Mouse (Mus musculus): ENCODE data around the gene Mindy4.

The Mindy4 gene

DNA sequence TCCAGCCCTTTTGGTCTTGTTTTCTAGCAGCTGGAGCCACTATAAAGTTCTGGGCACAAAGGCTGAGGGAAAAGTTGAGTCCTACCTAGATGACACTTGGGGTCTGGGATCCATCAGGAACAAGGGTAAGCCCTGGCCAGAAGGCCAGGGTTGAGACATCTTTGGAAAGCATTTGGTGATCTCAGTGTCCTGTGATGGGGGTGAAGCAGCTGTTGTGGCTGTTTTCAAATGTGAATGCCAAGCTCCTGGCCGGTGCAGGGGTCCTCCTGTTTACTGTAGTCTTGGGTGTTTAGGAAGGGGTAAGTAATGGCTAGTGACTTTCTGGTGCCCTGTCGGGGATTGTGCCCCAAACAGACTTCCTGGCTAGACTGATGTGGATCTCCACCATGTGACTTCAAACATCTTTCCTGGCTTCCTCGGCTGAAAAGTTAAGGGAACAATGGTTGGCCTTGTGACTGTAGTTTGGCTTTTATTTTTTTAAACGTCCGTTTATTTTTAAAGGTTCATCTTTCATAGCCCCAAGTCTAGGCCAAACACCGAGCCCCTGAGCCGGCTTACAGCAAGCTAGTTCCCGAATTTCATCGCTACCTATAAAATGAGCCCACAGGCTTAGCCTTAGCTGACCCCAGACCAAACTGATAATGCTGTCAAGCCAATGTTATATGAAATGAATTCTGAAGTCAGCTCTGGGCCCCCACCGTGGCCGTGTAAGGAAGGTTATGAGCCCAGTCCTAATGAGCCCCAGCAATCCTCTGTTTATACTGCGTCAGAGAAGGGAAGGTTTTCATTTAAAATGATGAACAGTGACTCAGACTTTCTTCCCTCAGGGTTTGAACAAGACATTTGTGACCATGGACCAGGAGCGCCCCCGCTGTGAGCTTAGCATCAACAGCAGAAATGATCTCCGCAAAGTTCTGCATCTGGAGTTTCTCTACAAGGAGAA lies 7.5 kb downstream of the Mindy4 start:
- peak; percentile 97 for DNase-seq

DNA sequence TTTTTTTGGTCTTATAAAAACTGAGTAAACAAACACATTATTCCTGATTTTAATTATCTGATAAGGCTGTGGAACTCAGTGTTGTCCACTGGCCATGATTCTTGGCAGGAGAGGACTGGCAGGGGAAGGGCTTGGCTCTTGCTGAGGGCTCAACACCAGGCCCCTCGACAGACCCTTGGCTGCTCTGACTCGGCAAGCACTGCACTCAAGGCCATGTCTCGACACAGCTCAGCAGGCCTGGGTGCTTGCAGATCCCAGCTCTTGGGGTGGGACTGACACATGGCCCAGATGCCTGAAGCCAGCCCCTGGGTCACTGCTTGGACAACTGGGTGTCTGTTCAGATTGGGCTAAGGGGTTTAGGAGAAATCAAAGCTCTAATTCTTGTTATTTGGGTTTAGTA lies 11.4 kb downstream of the Mindy4 start:
- peak; percentile 98 for DNase-seq

DNA sequence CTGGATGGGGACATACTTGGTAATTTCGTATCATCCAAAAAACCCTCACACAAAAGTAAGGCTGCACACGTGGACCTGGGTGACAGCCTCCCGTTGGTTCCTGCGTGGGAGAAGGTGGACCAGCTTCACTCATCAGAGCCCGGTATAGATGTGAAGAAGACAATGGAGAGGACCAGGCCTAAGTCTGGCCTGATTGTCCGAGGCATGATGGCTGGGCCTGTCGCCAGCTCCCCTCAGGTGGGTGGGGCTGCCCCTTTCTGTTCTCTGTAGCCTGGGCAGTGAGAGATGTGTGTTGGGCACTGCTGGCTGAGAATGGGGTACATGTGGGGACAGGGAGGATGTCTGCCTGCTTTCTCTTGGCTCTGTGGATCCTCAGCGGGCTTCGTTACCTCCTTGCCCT lies 15.0 kb downstream of the Mindy4 start:
- peak; percentile 85 for DNase-seq

DNA sequence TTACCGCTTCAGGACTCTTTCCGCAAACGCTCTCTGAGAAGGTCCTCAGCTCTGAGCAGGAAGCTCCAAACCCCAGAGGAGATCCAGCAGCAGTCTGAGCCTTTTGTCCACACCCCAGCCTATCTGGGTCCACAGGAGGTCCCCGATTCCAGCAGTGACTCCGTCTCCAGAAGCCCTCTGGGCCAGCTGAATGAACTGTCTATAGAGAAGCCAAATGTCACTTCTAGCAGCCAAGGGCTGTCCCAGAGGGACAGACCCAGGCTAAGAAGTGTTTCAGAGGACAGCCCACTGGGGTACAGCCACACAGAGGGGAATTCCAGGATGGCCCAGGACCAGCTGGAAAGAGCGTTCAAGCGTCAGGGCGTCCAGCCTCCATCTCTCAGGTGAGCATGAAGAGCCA lies 20.8 kb downstream of the Mindy4 start:
- peak; percentile 97 for DNase-seq

DNA sequence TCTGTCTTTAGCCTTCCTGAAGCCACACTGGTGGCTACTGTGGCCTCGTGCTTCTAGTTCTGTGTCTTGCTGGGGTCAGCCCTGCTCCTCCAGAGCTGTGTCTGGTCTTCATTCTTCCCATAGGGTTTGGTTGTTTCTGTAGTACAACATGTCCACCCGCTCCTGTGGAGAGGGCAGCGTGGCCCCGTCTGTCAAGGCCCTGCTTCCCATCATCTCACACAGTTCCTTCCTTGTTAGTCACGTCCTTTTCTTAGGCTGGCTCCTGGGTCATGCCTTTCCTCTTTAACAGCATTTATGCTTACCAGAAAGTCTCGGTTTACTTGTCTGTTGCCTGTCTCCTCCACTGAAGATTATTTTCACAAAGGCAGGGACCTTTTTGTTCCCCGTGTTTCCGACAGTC lies 26.9 kb downstream of the Mindy4 start:
- DNase-seq: peak; percentile 43

DNA sequence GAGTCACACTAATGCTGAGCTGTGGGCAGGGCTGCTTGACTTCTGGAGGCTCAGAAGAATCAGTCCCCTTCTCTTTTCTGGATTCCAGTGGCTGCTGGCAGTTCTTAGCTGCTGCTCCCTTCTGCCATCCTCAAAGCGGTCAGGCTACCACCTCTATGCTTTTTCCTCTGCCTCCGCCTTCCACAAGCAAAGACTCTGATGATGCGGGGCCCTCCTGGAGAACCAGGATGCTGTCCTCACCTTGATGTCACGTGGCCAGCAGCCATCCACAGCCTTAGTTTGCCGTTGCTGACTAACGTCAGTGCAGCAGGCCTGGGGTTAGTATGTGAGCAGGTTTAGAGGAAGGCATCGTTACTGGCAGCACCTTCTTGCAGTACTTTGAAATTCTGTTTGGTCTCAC lies 28.9 kb downstream of the Mindy4 start:
- peak; percentile 90 for DNase-seq

DNA sequence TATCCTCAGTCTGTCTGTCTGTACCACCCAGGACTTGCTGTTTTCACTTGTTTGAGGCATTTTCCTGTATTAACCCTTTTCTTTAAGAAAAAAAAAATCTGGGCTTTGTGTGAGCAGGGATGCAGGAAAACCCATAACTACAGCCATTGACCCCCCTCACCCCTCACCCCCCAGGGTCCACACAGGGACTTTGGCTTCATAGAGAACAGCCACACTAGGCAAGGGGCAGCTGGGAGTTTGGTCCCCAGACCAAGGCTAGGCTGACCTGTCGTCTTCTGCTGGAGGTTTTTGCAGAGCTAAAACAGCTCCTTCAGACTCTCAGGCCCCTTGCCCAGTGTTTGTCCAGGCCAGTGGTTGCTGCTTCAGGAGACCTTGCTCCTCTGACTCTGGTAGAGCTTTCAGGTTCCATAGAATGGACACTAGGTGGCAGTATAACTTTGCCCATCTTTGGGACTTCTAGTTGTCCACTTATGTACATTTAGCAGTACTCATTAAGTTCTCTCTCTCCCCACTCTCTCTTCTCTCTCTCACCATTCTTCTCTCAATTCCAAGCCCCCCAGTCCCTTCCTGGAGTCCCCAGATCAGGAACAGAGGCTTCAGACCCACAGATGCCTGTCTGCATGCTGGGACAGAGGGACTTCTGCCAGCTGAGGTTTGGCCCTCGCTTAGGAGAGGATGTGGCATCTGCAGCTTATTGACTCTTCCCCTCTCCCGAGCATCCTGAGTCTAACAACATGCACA lies 29.5 kb downstream of the Mindy4 start:
- peak; percentile 91 for DNase-seq

DNA sequence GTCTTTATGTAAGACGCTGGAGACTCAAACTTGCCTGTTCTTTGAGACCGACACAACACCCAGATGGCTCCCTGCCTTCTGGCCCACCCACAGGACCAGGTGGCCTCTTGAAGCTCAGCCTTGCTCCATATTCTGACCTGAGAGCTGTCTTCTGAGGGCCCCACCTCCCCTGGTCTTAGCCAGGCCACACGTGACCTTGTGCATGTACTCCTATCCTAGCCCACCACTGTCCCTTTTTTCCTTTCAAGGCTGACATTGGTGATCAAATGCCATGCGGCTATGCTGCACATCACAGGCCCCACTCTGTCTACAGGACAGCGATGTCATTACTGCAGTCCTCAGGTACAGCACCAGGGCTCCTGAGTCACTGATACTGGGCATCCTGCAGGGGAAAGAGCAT lies 30.1 kb downstream of the Mindy4 start:
- DNase-seq: peak; percentile 92

DNA sequence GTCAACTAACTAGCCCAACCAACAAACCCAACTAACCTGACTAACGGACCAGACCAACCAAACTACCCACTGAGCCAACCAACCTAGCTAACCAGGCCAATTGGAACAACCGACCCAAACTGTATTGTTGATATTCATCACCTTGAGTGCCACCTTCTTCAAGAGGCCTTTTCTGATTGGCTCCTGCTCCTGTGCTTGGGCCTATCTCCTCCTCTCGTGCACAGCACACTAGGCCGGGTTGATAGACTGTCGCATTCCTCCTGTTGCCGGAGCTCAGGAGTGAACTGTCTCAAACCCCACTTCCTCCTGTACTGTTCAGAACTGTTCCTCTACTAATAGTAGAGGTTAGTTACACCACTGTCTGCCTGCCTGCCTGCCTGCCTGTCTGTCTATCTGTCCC lies 31.5 kb downstream of the Mindy4 start:
- DNase-seq: peak; percentile 85

DNA sequence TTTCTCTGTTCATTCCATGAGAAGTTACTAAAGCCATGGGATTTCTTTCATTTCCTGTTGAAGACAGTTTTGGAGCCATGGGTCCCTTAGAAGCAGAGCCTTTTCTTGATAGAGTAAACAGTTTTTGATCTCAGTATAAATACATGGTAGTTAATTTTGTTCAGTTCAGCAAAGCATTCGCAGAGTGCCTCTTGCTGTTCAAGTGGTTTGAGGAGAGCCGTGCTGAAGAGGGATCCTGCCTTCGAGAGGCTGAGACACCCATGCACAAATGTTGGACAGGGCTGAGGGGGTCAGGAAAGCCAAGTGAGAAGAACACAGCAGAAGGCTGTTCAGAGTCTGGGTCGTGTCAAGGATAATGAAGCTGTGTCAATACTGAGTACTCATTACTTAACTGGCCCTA lies 32.5 kb downstream of the Mindy4 start:
- DNase-seq: peak; percentile 86

DNA sequence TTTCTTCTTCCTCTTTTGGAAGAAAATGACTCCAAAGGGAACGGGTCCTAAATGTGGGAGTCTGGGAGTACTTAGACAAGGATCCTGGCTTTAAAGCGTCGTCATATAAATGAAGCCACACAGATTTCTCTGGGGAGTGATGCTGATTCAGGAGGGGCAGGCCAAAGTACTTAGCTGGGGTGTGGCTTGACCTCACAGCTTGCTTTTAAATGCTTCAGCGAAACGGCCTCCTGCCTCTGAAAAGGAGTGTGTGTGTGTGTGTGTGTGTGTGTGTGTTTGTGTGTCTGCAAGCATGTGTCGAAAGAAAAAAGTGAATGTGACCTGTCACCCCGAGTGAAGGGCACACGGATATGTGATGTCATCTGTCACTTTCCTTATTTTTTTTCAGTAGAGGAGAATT lies 36.7 kb downstream of the Mindy4 start:
- DNase-seq: peak; percentile 95

DNA sequence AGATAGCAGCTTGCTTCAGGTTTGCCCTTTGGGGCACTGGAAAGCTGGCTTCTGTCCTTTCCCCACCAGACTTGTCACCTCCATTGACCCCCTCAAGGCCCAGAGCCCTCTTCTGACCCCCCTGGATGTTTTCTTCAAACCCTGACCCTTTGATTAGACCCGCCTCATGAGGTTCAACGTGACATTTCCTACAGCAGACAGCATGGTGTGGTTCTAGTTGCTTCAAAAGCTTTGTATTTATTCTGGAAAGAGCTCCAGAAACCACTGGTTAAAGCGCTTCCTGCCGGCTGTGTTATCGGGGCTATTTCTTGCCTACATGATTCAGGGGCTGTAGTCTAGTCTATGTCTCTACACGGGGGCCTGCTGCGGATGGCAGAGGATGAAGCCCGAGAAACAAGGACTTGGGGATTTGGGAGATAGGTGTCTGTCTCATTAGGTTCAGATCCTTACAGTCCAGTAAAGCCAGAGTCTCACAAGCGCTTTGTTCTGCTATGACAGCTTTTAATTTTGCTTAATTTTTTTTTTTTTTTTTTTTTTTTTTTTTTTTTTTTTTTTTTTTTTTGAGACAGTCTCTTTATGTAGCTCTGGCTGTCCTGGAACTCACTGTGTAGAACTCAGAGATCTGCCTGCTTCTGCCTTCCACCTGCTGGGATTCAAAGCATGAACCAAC lies 37.5 kb downstream of the Mindy4 start:
- peak; percentile 94 for DNase-seq

DNA sequence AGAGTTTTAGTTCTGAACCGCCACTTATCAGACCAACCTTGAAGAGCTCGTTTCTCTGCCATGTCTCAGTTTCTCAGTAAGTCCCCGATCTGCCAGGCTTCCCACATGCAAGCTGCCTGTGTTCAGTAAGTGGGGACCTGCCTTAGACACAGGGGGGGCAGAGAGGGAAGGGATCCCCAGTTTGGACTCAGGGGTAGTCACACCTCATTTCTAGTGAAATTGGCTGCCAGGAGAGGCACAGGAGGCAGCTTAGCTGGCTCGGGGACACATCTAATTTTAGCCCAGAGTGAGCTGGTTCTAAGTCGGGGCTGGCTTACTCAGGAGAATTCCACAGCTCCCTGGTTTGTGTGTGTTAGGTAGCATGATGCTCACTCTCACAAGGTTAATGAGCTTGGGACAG lies 38.3 kb downstream of the Mindy4 start:
- peak; percentile 95 for DNase-seq

DNA sequence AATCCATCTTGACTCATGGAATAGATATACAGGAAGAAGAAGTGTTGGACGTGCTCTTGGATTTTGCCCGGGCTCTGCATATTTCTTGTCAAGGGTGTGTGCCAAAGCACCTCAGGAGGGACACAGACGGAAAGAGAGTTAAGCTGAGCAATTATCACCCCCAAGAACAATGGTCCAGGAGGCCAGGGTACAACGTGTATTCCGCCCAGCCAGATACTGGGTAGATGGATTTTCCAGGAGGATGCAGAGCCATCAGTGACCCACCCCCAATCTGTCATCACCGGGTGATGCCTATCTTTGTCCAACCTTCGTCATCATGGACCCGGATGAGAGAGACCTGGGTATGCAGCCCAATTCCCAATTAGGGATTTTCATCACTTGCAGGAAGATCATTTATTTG lies 42.5 kb downstream of the Mindy4 start:
- DNase-seq: peak; percentile 99

DNA sequence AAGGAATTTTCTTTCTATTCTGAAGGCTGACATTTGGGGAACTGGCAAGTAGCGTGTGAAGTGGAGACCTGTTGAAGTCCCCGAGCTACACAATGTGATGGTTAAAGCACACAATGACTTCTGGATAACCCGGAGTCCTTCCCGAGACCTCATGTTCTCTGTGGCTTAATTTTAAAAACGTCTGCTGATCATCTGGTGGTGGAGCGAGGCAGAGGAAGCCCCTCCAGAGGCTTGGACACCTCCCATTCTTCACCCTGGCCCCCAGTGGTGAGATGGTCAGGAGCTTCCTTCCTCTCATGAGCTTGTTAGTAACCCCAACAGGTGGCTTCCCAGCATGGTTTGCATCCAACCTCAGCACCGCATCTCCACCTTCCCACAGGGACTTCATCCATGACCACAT lies 43.3 kb downstream of the Mindy4 start:
- DNase-seq: peak; percentile 98

DNA sequence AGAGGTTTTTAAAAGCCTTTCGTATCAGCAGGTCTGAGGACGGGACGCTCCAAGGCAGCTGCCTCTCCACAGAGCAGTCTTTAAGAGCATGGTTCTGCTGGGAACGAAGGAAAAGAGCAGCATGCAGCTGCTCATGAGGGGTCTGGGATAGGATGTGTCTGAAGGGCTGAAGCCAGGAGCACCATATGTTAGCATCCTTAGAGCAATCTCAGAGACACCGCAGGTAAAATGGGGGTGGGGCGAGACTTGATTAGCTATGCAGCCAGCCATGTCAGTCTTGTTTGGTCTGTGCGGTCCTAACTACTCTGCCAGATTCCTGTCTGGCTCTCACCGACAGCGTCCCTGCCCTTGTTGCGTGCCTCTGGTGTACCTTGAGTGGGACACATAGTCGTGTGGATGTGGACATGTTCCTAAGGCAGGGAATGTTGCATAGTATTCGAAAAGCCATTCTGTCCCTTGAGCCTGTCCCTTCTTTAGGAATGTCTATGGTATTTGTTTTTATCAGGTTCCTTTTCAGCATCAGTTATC lies 43.8 kb downstream of the Mindy4 start:
- DNase-seq: peak; percentile 95

DNA sequence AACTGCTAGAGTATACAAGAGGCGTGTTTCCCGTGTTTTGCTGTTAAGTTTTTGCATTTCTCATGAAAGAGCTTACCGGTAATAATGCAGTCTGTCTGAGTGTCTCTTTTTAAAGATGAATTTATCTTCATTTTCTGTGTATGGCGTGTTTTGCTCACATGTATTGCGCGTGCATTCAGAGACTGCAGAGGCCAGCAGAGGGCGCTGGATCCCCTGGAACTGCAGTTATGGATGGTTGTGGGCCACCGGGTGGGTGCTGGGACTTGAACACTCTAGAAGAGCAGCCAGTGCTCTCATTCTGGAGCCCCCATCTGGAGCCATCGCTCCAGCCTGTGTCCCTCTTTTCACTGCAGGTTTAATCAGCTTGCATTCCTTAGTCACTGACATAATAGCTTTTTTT lies 46.1 kb downstream of the Mindy4 start:
- DNase-seq: peak; percentile 87

DNA sequence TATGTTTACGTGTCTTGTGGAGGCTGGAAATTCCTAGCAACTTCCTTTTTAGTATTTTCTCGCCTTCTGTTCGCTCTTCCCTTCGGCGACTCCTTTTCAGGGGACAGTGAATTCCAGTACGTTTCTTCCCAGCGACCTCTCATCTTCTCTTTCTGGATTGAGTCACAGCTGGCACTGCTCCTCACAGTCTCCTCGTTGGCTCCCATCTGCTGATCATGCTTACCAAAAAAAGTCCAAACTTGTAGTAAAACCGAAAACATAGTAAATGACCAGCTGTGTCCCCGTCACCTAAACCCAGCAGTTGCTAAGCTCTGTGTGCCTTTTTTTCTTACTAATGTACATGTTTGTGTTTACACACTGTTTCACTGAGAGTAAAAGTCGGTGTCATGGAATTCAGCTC lies 47.6 kb downstream of the Mindy4 start:
- DNase-seq: peak; percentile 92

DNA sequence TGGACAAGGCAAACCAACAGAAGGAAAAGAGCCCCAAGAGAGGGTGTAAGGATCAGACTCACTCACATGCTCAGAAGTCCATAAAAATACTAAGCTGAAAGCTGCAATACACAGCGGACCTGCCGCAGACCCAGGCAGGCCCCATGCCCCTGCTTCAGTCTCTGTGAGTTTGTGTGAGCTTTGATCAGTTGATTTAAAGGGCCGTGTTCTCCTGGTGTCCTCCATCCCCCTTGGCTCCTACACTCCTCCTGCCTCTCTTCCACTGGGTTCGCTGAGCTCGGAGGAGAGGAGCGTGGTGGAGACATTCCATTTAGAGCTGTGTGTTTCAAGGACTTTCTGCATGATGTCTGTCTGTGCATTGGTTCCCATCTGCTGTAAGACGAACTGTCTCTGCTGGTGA lies 48.4 kb downstream of the Mindy4 start:
- peak; percentile 80 for DNase-seq

DNA sequence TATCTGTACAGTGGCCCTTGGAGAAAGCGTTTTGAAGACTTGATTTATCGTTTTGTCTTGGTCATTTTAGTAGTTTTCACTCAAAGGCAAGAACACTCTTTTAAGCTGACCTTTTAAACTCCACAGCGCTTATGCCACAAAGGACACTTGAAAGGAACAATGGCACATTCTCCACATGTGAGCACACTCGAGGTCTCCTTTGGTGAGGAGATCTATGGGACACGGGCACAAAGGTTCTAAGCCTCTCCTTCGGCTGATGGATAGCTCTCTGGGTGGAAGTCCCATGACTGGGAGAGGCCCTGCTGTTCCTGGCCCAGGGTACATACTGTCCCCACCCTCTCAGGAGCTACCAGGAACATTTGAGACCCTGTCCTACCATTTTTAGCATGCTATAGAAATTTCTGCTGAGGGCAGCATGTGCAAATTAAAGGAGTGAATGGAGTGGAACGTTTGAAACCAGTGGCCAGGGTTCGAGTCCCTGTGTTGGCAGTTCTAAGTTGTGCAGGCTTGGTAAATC lies 49.6 kb downstream of the Mindy4 start:
- DNase-seq: no peak

DNA sequence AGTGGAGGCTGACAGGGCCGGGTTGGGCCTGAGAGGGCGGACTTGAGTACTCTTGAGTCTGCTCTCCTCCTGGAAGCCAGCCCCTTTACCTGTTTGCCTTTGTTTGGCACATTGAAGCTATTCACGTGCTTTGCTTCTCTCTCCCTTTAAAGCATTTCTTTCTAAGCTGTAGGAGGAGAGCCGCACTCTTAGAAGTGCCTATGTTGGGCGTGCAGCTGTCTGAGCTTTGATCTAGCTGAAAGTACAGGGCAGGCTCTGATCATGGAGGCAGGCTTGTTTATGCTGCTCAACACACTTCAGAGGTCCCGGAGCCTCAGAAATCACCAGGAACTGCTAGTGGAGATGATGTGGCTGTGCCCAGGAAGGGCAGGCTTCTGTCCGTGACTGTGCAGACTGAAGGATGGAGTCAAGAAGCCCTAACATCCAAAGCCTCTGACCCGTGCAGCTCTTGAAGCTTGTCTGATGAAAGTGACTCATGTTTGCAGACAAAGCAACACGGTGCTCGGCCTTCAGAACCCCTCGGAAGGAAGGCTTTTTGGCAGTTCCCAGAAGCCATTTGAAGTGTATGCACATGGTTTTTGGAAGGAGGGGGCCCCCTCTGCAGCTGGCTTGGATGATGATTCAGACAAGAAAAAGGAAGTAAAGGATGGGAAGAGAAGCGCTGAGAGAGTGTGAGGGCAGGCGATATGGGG lies 53.5 kb downstream of the Mindy4 start:
- no peak for DNase-seq

DNA sequence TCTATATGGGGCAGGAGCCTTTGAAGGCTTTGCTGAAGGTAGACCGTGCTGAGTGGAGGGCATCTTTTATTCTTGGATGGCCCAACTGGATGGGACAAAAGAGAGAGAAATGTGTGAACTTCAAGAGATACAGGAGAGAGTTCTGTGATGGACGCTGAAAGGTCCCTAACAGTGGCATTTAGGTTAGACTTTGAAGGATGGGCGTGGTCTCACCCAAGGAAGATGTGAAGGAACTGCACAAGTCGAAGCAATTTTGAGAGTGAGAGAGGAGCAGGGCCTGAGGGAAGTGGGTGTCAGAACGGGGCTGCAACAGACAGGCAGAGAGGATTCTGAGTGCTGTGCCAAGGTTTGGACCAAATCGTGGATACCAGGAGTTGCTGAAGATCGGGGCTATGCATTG lies 54.1 kb downstream of the Mindy4 start:
- DNase-seq: no peak
